Mouse (Mus musculus) G1E-ER4 (cell line): Measurements from ENCODE around the gene Pdk1. TPM values are rescaled to one million over a fixed set of nuclear protein-coding genes. Genes with fewer than 3 reads are reported as not detected.

Experiments used
- GATA1 ChIP-seq: IDR thresholded peaks from one replicate; pipeline ENCODE4 v1.8.0; 2012; ENCODE audit warnings: low read length, inconsistent platforms
- polyA plus RNA-seq: library from polyadenylated mRNA; stranded (reverse); fragments of >175 nt; gene quantifications from 2 replicates; pipeline ENCODE4 v1.2.3, GENCODE M21; 2012

The Pdk1 gene
- polyA plus RNA-seq, 1 experiment, result 117 TPM

DNA sequence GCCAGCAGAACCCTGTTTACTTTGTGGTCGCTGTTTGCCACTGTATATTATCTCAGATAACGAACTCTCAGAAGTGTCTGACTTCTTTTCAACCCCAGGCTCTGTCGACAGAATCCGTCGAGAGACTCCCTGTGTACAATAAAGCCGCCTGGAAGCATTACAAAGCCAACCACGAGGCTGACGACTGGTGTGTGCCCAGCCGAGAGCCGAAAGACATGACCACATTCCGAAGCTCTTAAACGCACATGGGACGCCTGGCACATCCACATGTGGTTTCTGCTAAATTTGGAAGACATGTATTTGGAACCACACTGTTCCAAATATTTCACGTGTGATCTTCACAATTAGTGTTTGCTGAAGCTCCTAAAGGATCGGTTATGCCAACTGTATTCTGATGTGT, 26.9 kb downstream of the Pdk1 start:
- no peak for TF ChIP-seq GATA1

DNA sequence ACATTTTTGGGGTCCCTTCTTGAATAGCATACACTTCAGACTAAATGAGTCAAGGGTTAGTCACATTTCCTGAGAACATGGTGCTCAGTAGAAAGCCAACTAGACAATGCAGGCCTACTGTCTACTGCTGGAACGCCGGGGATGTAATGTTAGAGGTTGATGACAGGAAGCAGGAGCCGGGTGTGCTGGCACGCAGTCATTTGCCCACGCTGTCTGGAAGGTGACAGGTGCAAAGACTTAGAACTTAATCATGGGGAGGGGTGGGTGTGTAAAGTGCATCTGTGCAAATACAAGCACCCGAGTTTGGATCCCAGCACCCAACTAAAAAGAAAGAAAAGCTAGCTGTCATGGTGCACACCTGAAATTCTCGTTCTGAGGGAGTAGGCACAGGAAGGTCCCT, 32.1 kb downstream of the Pdk1 start:
- TF ChIP-seq GATA1, result no peak

DNA sequence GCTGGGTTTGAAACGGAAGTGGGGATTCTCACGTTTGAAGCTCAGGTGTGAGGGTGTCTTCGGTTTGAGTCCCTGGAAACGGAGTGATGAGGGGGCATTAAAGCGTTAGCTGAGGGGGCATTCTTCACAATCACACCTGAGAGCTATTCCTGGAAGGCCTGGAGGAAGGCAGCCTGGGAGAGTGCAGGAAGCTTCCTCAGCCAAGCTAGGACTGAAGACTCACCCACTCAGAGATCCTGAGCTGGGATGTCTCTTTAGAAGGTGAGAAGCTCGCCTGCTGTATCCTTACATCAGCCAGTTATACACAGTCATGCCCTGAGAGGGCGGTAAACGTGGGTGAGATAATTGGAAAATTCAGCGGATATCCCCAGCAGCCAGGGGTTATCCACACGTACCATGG, 40.9 kb downstream of the Pdk1 start:
- no peak for TF ChIP-seq GATA1

DNA sequence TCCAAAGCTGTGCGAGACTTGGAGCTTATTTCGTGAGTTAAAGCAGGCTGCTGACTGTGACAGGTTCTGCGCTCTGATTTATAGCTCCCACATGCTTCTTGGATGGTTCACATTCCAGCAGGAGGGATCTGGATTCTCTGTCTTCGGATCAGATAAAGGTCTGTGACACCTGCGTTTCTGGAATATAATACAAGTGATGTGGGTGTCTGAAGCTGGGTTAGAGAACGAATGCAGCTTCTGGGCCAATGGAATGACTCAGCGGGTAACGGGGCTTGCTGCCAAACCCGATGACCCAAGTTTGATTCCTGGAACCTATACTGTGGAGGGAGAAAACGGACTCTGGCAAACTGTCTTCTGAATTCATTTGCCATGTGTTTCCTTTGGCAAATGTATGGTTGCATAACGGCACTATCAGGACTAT, 46.2 kb downstream of the Pdk1 start:
- no peak for TF ChIP-seq GATA1

DNA sequence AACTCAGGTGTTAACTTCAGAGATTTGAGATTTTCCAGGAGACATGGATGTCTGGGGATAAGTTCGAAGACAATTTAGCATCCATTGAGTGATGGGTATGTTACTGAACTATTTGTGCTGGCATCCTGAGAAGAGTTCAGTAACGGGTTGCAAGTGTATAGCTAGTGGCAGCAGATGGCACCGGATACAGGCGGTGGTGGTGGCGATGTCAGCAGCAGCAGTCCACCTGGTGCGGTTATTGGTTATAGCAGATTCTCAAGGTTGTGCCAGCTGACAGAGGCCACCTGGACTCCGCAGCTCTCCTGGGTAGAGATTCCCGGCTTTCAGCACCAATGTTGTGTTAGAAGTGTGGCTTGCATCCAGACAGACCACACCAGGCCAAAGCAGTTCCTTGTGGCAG, 61.0 kb downstream of the Pdk1 start:
- TF ChIP-seq GATA1, result no peak

DNA sequence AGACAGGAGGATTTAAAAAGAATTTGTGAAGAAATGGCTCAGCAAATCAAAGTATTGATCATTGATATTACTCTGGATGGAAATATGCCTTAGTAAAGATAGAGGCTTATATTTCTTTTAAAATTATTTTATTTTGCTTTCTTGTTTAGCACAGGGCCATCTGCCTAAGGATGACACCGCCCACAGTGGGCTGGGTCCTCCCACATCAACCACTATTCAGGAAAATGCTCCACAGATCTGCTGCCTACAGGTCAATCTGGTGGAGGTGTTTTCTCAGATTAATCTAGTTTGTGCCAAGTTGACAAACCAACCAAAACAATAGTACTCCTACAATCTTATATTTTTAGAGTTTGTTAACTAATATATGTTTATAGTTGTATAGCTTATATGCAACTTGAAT, 63.7 kb downstream of the Pdk1 start:
- TF ChIP-seq GATA1, result no peak

DNA sequence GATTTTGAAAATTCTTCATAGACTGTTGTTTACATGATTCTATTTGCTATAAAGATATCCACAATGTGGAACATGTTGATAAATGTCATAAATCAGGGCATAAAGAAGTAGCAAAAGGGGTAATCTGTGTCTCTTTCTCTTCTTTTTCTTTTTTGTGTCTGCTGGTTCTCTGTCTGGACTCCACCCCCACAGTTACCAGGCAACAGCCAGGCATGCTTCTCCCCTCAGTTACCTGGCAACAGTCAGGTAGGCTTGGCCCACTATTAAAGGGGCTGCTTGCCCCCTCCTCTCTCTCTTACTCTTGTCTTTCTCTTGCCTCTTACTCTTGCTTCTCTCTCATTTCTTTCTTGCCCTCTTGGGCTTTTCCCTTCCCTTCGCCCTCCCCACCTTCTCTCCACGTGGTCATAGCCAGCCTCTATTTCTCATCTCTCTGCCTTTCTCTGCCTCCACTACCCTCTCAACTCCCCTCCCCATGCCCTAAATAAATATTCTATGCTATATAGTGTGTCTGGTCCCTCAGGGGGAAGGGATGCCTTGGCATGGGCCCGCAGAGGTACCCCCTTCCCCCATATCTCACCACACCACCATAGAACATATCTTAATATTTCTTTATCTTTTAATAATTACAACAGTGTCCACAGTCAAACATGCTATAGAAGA, 64.8 kb downstream of the Pdk1 start:
- TF ChIP-seq GATA1, result no peak

DNA sequence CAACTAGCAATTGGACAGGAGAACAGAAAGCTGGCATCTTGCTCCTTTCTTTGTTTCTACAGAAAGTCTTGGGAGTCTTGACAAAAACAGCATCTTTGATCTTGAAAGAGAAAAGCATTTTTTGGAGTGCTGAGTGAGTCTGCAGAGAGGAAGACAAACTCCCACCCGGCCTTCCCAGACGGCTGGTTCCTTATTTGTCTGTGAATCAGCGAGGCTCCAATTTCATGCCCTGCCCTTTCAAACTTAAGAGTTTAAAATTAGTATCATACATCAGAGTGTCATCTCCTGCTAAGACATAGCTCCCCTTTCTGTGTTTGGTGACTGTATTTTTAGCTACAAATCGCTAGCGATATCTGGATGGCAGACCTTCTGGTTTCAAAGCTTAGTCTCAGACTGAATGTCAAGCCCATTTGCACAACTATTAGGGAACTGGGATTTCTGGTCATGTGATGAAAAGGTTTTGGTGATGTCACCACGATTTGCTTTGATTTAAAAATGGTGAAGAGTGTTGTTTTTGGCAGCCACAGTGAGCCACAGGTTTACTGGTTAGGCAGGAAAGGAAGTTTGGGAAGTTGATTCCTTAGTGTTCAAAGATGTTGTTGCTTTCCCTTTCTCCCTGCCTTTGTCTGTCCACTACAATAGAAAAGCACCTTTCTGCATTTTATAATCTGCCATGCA, 65.8 kb downstream of the Pdk1 start:
- TF ChIP-seq GATA1, result no peak

DNA sequence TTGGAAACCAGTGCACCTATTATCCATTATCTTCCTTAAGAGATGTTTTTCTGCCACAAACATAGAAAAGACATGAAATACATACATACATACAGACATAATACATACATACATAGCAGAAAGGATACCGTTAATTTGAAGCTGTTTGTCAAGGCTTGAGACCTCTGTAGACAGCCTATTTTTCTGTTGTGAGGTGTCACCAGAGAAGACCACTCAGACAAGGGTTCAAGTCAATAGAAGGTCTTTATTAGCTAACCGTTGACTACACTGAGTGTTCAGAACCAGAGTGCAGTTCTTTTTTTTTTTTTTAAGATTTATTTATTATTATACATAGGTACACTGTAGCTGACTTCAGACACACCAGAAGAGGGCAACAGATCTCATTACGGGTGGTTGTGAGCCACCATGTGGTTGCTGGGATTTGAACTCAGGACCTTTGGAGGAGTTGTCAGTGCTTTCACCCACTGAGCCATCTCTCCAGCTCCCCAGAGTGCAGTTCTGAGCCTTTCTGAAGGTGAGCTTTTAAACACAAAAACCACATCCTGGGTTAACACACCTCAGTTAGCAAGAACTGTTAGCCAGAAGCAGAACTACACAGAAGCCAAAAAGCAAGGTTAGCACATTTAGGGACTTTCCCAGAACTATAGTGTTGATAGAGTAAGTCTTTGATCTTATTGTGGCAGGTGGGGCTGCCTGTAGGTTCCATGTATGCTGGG, 68.1 kb downstream of the Pdk1 start:
- no peak for TF ChIP-seq GATA1

DNA sequence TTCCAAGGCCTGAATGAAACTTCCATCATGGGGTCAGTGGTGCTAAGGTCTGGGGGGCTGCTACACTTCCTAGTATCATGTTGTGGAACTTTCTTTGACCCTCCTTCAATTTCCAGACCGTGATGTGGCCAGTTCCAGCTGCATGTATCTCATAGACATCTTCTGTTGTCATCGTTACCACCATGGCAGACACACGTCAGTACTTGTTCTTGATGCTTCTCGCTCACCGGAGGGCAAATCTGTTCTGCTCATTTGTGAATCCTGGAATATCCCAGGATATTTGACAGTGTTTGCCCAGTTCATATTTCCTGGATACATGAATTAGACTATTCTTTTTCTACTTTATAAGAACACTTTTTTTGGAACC, 68.7 kb downstream of the Pdk1 start:
- no peak for TF ChIP-seq GATA1

DNA sequence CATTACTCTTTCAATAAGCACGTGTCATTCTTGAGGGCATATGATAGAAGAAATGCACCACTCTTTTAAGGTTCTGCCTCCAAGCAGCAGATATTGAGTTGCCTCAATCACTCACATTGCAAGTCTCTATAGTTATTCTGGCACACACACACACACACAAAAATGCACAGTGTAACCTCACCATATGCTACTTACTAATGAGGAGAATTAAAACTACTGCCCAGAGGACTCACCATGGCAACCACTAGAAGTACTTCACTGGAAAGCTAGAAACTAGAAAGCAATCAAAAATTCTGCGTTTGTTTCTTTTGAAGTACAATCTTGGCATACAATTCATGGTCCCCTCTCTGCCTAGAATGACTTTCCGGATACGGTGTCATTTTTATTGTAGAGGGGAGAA, 78.2 kb downstream of the Pdk1 start:
- no peak for TF ChIP-seq GATA1

Other genes starting within 250 kb of the Pdk1 start
- gene Itga6, start 127.6 kb upstream of the Pdk1 start, polyA plus RNA-seq, result 0.08 and 0.10 TPM in 2 replicates
- not detected in 2 replicates for gene Rapgef4, start 108.0 kb downstream of the Pdk1 start, polyA plus RNA-seq